Mouse (Mus musculus) bone marrow, adult 2 months (tissue): ENCODE results near the gene Sac3d1.

Experiments
- CTCF ChIP-seq: fragments of 200-500 bp; IDR thresholded peaks from 2 replicates; pipeline ENCODE4 v1.5.1; 2011; ENCODE audit warnings: low read length, control low read depth; ENCODE audit not compliant: control insufficient read depth, insufficient read depth
- POLR2A ChIP-seq: fragments of 200-500 bp; IDR thresholded peaks from 2 replicates; pipeline ENCODE4 v1.6.1; 2011; ENCODE audit warnings: low read depth, mild to moderate bottlenecking, control low read depth, low read length, borderline replicate concordance; ENCODE audit not compliant: control insufficient read depth

GRCm38 (mm10) chr19:6144842-6145241 is 26.4 kb upstream of the Sac3d1 start:
- TF ChIP-seq CTCF = no peak
- TF ChIP-seq POLR2A = no peak
